9 mouse cellular contexts compared by ENCODE assay signal in genomic region chr11:8457951-8458350, GRCm38 (mm10).
DNase-seq lines count a peak whose midpoint lies in the region; ATAC-seq and TF ChIP-seq lines count a peak whose summit lies in the region.
"Had no signal": no experiment of that assay in that cellular context is flagged by ENCODE, and none has a peak within 500 bp of the region (broad histone marks: within the 10 kb centered on the region; RNA-seq: fewer than 3 reads in every experiment).

No protein-coding gene starts in this region.

- no peak for ATAC-seq in embryonic facial prominence, embryonic 13.5 days (ENCODE audit: insufficient number of reproducible peaks, insufficient read depth, low FRiP score, low TSS enrichment, low read depth)
- no peak for ATAC-seq in limb, embryonic 15.5 days (ENCODE audit: insufficient number of reproducible peaks, low FRiP score, low TSS enrichment, low read depth)

- H3K9me3 ChIP-seq in embryonic facial prominence, embryonic 13.5 days: no peaks in the 10 kb centered on the region
- H3K9me3 ChIP-seq in hindbrain, embryonic 10.5 days: no peaks in the 10 kb centered on the region
- H3K9me3 ChIP-seq in limb, embryonic 15.5 days: no peaks in the 10 kb centered on the region

- no peaks in the 10 kb centered on the region for H3K27me3 ChIP-seq in embryonic facial prominence, embryonic 13.5 days
- H3K27me3 ChIP-seq in hindbrain, embryonic 10.5 days (ENCODE audit: insufficient read depth, poor library complexity, severe bottlenecking): no peaks in the 10 kb centered on the region
- H3K27me3 ChIP-seq in limb, embryonic 15.5 days: no peaks in the 10 kb centered on the region

- peak overlapping the region; percentile 69; the same call in 1 of the 2 replicates for H3K27ac ChIP-seq in left cerebral cortex, adult 2 months
- peak overlapping the region; percentile 75 for H3K27ac ChIP-seq in embryonic facial prominence, embryonic 13.5 days
- 0 out of 2 replicates have a peak overlapping the region, but pooled peaks have one; percentile 0 for H3K27ac ChIP-seq in hindbrain, embryonic 10.5 days
- H3K27ac ChIP-seq in limb, embryonic 15.5 days: peak overlapping the region; percentile 47

- no peak overlapping the region for H3K4me2 ChIP-seq in embryonic facial prominence, embryonic 13.5 days
- H3K4me2 ChIP-seq in limb, embryonic 15.5 days: no peak overlapping the region

- no peak overlapping the region for H3K9ac ChIP-seq in embryonic facial prominence, embryonic 13.5 days
- H3K9ac ChIP-seq in limb, embryonic 15.5 days: no peak overlapping the region

- H3K4me1 ChIP-seq in embryonic facial prominence, embryonic 13.5 days: peaks cover 49% of the 10 kb centered on the region
- peaks cover 33% of the 10 kb centered on the region for H3K4me1 ChIP-seq in hindbrain, embryonic 10.5 days (replicated peaks)
- H3K4me1 ChIP-seq in limb, embryonic 15.5 days: peaks cover 42% of the 10 kb centered on the region

- TF ChIP-seq CTCF in left cerebral cortex, adult 2 months (IDR thresholded peaks at IDR 0.05): no peak

- H3K4me3 ChIP-seq in left cerebral cortex, adult 2 months: no peak overlapping the region
- H3K4me3 ChIP-seq in embryonic facial prominence, embryonic 13.5 days: no peak overlapping the region
- H3K4me3 ChIP-seq in hindbrain, embryonic 10.5 days: no peak overlapping the region
- H3K4me3 ChIP-seq in limb, embryonic 15.5 days: no peak overlapping the region

- H3K36me3 ChIP-seq in embryonic facial prominence, embryonic 13.5 days: peaks cover 24% of the 10 kb centered on the region
- H3K36me3 ChIP-seq in hindbrain, embryonic 10.5 days: 0 out of 2 replicates have a peak, but pooled peaks cover 4% of the 10 kb centered on the region
- H3K36me3 ChIP-seq in limb, embryonic 15.5 days: peaks cover 40% of the 10 kb centered on the region

- no peak for DNase-seq in left cerebral cortex, adult 2 months (ENCODE audit: extremely low spot score in 1 of 2, low spot score in 2 of 2)
- DNase-seq in left cerebral cortex, adult 8-10 months (ENCODE audit: low spot score in 2 of 2): no peak
- peak; percentile 25 for DNase-seq in hindbrain, embryonic 10.5 days (ENCODE audit: low spot score)
- DNase-seq in spleen, postnatal 14 days (ENCODE audit: low spot score in 2 of 2): no peak
- DNase-seq in urinary bladder, adult 18-20 months (ENCODE audit: low spot score in 2 of 2): no peak
- no peak for DNase-seq in B cell, adult 2 months
- DNase-seq: right cerebral cortex, postnatal 25 days had no signal

- WGBS in embryonic facial prominence, embryonic 13.5 days: 24% methylated on average over 5 of the region's 5 CpGs
- 61% methylated on average over 5 of the region's 5 CpGs for WGBS in hindbrain, embryonic 10.5 days
- 19% methylated on average over 5 of the region's 5 CpGs for WGBS in limb, embryonic 15.5 days

- intact Hi-C loops in left cerebral cortex, adult 2 months (cut with DNase I): no loop called here

Comparison
In these comparisons a context has a peak if more than half of its experiments do, and no peak if none do; other contexts are left out.
1. H3K27ac ChIP-seq: peak in every context shown above with its lines; median percentile 75 in embryonic facial prominence, embryonic 13.5 days; 69 in left cerebral cortex, adult 2 months; 47 in limb, embryonic 15.5 days; 0 in hindbrain, embryonic 10.5 days.